ENCODE assay signal across 8 mouse cellular contexts in the genomic region with DNA sequence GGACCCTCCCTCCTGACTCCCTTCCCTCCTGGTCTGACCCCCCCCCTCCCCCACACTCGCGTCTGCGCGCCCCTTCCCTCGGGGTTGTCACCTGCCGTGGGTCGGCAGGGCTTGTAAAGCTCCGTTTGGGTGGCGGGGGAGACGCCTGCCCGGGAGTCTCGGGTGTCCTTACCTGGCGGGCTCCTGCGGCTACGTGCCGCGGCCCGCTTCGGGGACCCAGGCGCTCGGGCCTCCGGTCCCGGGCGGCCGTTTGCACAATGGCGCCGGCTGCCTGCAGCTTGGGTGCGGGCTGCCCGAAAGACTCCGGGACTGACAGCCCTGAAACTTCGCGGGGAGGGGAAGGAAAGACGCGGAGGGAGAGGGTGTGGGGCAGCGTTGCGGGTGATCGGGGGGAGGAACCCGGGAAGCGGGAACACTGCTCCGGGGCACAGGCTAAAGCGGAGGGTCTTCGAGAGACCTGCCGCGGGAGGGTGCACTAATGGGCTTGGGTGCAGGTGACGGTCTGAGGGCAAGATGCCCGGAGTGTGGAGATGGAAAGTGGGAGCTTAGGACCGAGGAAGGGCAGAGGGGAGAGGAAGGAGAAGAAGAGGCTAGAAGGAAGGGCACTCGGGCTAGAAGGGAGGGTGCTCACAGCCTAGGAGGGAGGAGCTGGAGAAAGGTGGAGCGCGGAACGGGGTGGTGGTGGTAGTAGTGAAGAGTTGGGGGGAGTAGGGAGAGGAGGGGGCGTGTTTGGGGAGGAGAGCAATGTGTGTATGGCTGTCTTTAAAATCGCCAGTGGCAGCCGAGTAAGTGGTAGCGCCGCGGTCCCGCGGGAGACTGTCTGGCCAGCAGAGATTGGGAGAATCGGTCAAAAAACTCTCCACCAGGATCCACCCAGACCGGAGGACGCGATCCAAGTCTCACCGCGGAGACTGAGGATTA. TPM values are rescaled to one million over a fixed set of nuclear protein-coding genes. Genes with fewer than 3 reads are reported as not detected.
A peak's percentile ranks its signal among the peaks of the same experiment; 100 is the strongest.
DNase-seq lines count a peak whose midpoint lies in the region; ATAC-seq lines count a peak whose summit lies in the region.

TSS of gene Zfp467 (minus strand) at position 645 of the 921 bp plus-strand sequence.

- peaks cover 14% of the 10 kb centered on the region for H3K36me3 ChIP-seq in hindbrain, embryonic 13.5 days

- peak within 1 kb of the TSS; percentile 93 for H3K27ac ChIP-seq in hindbrain, embryonic 13.5 days

- H3K9me3 ChIP-seq in hindbrain, embryonic 13.5 days: no peaks in the 10 kb centered on the region

- peak within 1 kb of the TSS; percentile 86 for H3K9ac ChIP-seq in hindbrain, embryonic 13.5 days

- peak within 1 kb of the TSS; percentile 74 for H3K4me3 ChIP-seq in hindbrain, embryonic 13.5 days

- peaks cover 28% of the 10 kb centered on the region for H3K4me1 ChIP-seq in hindbrain, embryonic 13.5 days (replicated peaks)

- ATAC-seq in hindbrain, embryonic 13.5 days (ENCODE audit: low FRiP score): peak; percentile 40

- H3K4me2 ChIP-seq in hindbrain, embryonic 13.5 days: peak within 1 kb of the TSS; percentile 90

- H3K27me3 ChIP-seq in hindbrain, embryonic 13.5 days: peaks cover 10% of the 10 kb centered on the region

- WGBS in hindbrain, embryonic 13.5 days: under 1% methylated on average over 65 of the region's 65 CpGs

- DNase-seq in R1 (ENCODE audit: low read depth, low spot score): peak; percentile 70
- DNase-seq in cerebellum, adult 9-10 months: peak; percentile 78
- DNase-seq in frontal cortex, postnatal 36 days (ENCODE audit: low spot score in 2 of 2): peak; percentile 18 to 30
- peak; percentile 36 to 41 for DNase-seq in layer of hippocampus, postnatal 25 days (ENCODE audit: extremely low spot score in 1 of 2, low spot score in 1 of 2)
- peak; percentile 65 for DNase-seq in lung, postnatal 25 days (ENCODE audit: low spot score)
- DNase-seq in retina, embryonic 14.5 days (ENCODE audit: low spot score): peak; percentile 59
- peak; percentile 48 for DNase-seq in yolk sac, embryonic 10.5 days (ENCODE audit: low spot score)

RNA-seq across cellular contexts. Expression of gene Zfp467, which starts in this region (rescaled TPM):
- 22.0 and 22.5 TPM in 2 replicates for polyA plus RNA-seq in hindbrain, embryonic 13.5 days (2015; fragmentation: Nextera tagmentation; extraction: Ambion mirVana)
- 10 to 100 TPM; 19.9 to 26.3 TPM for total RNA-seq in layer of hippocampus, postnatal 25 days (2021)

Comparison
In these comparisons a context has a peak if more than half of its experiments do, and no peak if none do; other contexts are left out.
1. Peak in every context shown above with its lines: DNase-seq, ATAC-seq, H3K4me3 ChIP-seq and H3K27ac ChIP-seq.
2. DNase-seq: peak in every context shown above with its lines; median percentile 78 in cerebellum, adult 9-10 months; 70 in R1; 65 in lung, postnatal 25 days; 59 in retina, embryonic 14.5 days; 48 in yolk sac, embryonic 10.5 days; 38 in layer of hippocampus, postnatal 25 days; 24 in frontal cortex, postnatal 36 days.